Mouse (Mus musculus) lung, embryonic 16.5 days (tissue): ENCODE results near the gene Wdtc1. TPM values are rescaled to one million over a fixed set of nuclear protein-coding genes. Genes with fewer than 3 reads are reported as not detected.

Experiments used
- ATAC-seq: fragments of 200-750 bp; cut with Nextera tagmentation; 2 replicates; pipeline ENCODE4 v1.8.0; 2017; ENCODE audit warnings: low read depth, mild to moderate bottlenecking, moderate library complexity
- H3K27ac ChIP-seq: fragments of 300-500 bp; sonication (generic); 2 replicates; pipeline ENCODE4 v1.5.1; 2014; ENCODE audit warnings: mild to moderate bottlenecking, control low read depth, low read length
- H3K27me3 ChIP-seq: fragments of 300-500 bp; sonication (generic); 2 replicates; pipeline ENCODE4 v1.6.1; 2014; ENCODE audit warnings: low read depth, low read length, mixed read lengths; ENCODE audit not compliant: control insufficient read depth, insufficient read depth
- H3K36me3 ChIP-seq: fragments of 300-500 bp; sonication (generic); 2 replicates; pipeline ENCODE4 v1.6.1; 2014; ENCODE audit warnings: low read length; ENCODE audit not compliant: control insufficient read depth, insufficient read depth
- H3K4me1 ChIP-seq: fragments of 300-500 bp; sonication (generic); replicated peaks from 2 replicates; pipeline ENCODE4 v1.6.1; 2014; ENCODE audit warnings: low read length, mixed read lengths; ENCODE audit not compliant: control insufficient read depth, insufficient read depth
- H3K4me2 ChIP-seq: fragments of 300-500 bp; sonication (generic); 2 replicates; pipeline ENCODE4 v1.6.1; 2014; ENCODE audit warnings: low read depth, low read length, control low read depth
- H3K4me3 ChIP-seq: fragments of 300-500 bp; sonication (generic); 2 replicates; pipeline ENCODE4 v1.5.1; 2014; ENCODE audit warnings: mild to moderate bottlenecking, low read length, control low read depth
- H3K9ac ChIP-seq: fragments of 300-500 bp; sonication (generic); 2 replicates; pipeline ENCODE4 v1.6.1; 2014; ENCODE audit warnings: low read length, control low read depth
- H3K9me3 ChIP-seq: fragments of 300-500 bp; sonication (generic); 2 replicates; pipeline ENCODE4 v1.6.1; 2016; ENCODE audit warnings: low read length; ENCODE audit not compliant: control insufficient read depth
- WGBS: fragments of 180-500 bp; shearing (Covaris S2); extraction: QIAGEN DNeasy Blood & Tissue Kit; methylation state at CpG from one replicate; pipeline ENCODE4 v1.1.7; 2014; 5-methylcytosine and 5-hydroxymethylcytosine counted together
- polyA plus RNA-seq: library from polyadenylated mRNA; unstranded; fragments of >200 nt; fragmentation: Nextera tagmentation; extraction: Ambion mirVana; gene quantifications from 2 replicates; pipeline ENCODE4 v1.2.1, GENCODE M21; 2015

Wdtc1 gene
- polyA plus RNA-seq, 1 experiment from 2014 or later: 11.8 TPM

GRCm38 (mm10) chr4:133266248-133266880 is 86.9 kb downstream of the Wdtc1 start:
- Histone ChIP-seq H3K9ac (no peak overlapping the region), H3K27me3 (no peaks in the 10 kb centered on the region), H3K9me3 (no peaks in the 10 kb centered on the region), H3K27ac (no peak overlapping the region), H3K4me3 (no peak overlapping the region), H3K36me3 (peaks cover 45% of the 10 kb centered on the region), H3K4me1 (no peaks in the 10 kb centered on the region), H3K4me2 (no peak overlapping the region)
- ATAC-seq: no peak
- WGBS: 93% methylated on average over 12 of the region's 12 CpGs

GRCm38 (mm10) chr4:133265759-133266158 is 87.5 kb downstream of the Wdtc1 start:
- H3K36me3 ChIP-seq: peaks cover 45% of the 10 kb centered on the region

GRCm38 (mm10) chr4:133265297-133265696 is 88.0 kb downstream of the Wdtc1 start:
- Histone ChIP-seq H3K9me3 (no peaks in the 10 kb centered on the region), H3K4me3 (no peak overlapping the region), H3K27ac (no peak overlapping the region), H3K4me2 (no peak overlapping the region), H3K27me3 (no peaks in the 10 kb centered on the region), H3K36me3 (peaks cover 45% of the 10 kb centered on the region), H3K9ac (no peak overlapping the region), H3K4me1 (no peaks in the 10 kb centered on the region)
- ATAC-seq: no peak
- whole genome bisulfite sequencing: 96% methylated on average over 3 of the region's 3 CpGs

More at GRCm38 (mm10) chr4:133265759-133266158, 87.5 kb downstream of the Wdtc1 start:
- Histone ChIP-seq H3K9ac (no peak overlapping the region), H3K4me3 (no peak overlapping the region), H3K9me3 (no peaks in the 10 kb centered on the region), H3K4me2 (no peak overlapping the region), H3K4me1 (no peaks in the 10 kb centered on the region), H3K27ac (no peak overlapping the region), H3K27me3 (no peaks in the 10 kb centered on the region)
- ATAC-seq: no peak
- WGBS: 85% methylated on average over 4 of the region's 4 CpGs

DNA sequence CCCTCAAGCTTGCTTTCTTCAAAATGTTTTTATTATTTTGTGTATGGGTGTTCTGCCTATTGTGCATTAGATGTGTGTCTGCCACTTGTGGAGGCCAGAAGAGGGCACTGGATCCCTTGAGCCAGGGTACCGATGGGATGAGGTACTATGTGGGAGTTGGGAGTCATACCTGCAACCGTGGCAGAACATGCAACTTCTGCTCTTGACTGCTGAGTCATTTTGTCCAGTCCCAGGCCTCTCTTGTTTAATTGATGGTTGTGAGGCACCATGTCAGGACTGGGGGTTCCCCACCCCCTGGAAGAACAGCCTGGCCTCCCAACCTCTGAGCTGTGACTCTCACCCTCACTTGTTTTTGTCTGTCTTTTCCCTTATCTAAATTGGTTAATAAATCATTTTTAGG is 88.7 kb downstream of the Wdtc1 start:
- Histone ChIP-seq H3K4me1 (no peaks in the 10 kb centered on the region), H3K27ac (no peak overlapping the region), H3K9ac (no peak overlapping the region), H3K27me3 (no peaks in the 10 kb centered on the region), H3K36me3 (peaks cover 45% of the 10 kb centered on the region), H3K4me2 (no peak overlapping the region), H3K4me3 (no peak overlapping the region), H3K9me3 (no peaks in the 10 kb centered on the region)
- WGBS: 98% methylated on average over 2 of the region's 2 CpGs
- no peak for ATAC-seq

DNA sequence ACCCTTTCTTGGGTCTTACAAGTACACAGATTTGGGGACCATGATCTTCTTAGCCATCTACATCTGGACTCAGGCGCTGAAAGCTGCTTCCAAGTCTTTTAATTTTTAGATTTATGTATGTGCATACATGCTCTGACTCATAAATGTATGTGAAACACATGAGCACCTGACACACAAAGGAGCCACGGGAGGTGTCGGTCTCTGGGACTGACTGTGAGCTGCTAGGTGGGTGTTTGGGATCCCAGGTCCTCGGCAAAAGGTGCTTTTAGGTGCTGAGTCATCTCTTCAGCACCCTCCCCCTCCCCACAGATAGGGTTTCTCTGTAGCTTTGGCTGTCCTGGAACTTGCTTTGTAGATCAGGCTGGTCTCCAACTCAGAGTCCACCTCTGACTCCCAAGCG is 89.5 kb downstream of the Wdtc1 start:
- Histone ChIP-seq H3K9me3 (no peaks in the 10 kb centered on the region), H3K4me3 (no peak overlapping the region), H3K9ac (no peak overlapping the region), H3K36me3 (peaks cover 42% of the 10 kb centered on the region), H3K27ac (no peak overlapping the region), H3K27me3 (no peaks in the 10 kb centered on the region), H3K4me2 (no peak overlapping the region), H3K4me1 (no peaks in the 10 kb centered on the region)
- ATAC-seq: no peak
- 90% methylated on average over 5 of the region's 5 CpGs for WGBS

DNA sequence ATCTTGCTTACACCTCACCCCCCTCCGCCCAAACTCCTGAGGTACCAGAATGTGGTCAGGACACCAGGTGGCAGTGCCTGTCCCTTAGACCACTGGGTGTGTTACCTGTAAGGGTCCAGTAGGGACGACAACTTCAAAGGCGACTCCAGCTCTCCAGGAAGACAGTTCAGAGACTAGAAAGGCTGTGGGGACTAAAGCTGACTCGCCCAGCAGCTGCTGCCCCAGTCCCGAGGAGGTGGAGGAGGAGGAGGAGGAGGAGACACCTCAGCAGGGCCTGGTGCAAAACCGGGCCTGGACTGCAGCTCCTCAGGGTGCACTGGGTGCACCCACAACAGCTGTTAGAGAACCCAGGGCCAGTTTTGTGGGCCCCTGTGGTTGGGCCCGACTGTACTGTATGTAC is 90.4 kb downstream of the Wdtc1 start, which contains the start of gene Sytl1:
TSS of gene Sytl1 (minus strand) at position 232 of the 400 bp plus-strand sequence.
- Histone ChIP-seq H3K9me3 (no peaks in the 10 kb centered on the region), H3K4me3 (no peak within 1 kb of the TSS), H3K36me3 (peaks cover 34% of the 10 kb centered on the region), H3K4me2 (no peak within 1 kb of the TSS), H3K4me1 (no peaks in the 10 kb centered on the region), H3K27ac (no peak within 1 kb of the TSS), H3K9ac (no peak within 1 kb of the TSS), H3K27me3 (no peaks in the 10 kb centered on the region)
- ATAC-seq: no peak
- 28% methylated on average over 7 of the region's 7 CpGs for WGBS

DNA sequence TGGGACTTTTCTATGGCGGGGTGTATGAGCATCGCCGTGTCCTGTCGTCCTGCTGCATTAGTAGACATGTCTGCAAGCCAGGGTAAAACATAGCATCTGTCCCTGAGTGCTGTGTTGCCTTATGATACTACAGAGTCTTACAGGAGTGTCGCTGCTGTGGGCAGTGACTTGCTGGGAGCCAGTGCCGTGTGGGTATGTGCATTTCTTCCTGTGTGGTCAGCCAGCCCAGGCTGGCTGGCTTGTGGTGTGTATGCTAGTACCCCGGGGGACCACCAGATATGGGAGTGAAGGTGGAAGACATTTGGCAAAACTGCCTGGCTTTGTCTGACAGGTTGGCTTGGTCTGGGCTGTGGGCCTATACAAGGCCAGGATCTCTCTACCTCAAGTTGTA is 90.9 kb downstream of the Wdtc1 start:
- Histone ChIP-seq H3K4me3 (no peak overlapping the region), H3K4me2 (no peak overlapping the region)
- 57% methylated on average over 7 of the region's 7 CpGs for WGBS

GRCm38 (mm10) chr4:133261641-133262374 is 91.5 kb downstream of the Wdtc1 start:
- Histone ChIP-seq H3K4me3 (no peak overlapping the region), H3K4me1 (no peaks in the 10 kb centered on the region), H3K27ac (no peak overlapping the region), H3K9me3 (no peaks in the 10 kb centered on the region), H3K27me3 (no peaks in the 10 kb centered on the region; the same call in 1 of the 2 replicates), H3K36me3 (peaks cover 25% of the 10 kb centered on the region), H3K9ac (no peak overlapping the region), H3K4me2 (no peak overlapping the region)
- no peak for ATAC-seq
- whole genome bisulfite sequencing: 49% methylated on average over 10 of the region's 10 CpGs

More for the DNA sequence above, 90.9 kb downstream of the Wdtc1 start:
- Histone ChIP-seq H3K9ac (no peak overlapping the region), H3K9me3 (no peaks in the 10 kb centered on the region), H3K27ac (no peak overlapping the region), H3K36me3 (peaks cover 29% of the 10 kb centered on the region), H3K4me1 (no peaks in the 10 kb centered on the region), H3K27me3 (no peaks in the 10 kb centered on the region)
- no peak for ATAC-seq

- 72% methylated on average over 12 of the region's 12 CpGs for WGBS
- H3K4me3 ChIP-seq: no peak overlapping the region
- 0 out of 2 replicates have a peak, but pooled peaks have one; percentile 38 for ATAC-seq
- H3K9ac ChIP-seq: no peak overlapping the region
- H3K27me3 ChIP-seq: peaks cover 5% of the 10 kb centered on the region; the same call in 1 of the 2 replicates
- no peaks in the 10 kb centered on the region for H3K36me3 ChIP-seq
- H3K4me1 ChIP-seq: no peaks in the 10 kb centered on the region
- H3K4me2 ChIP-seq: no peak overlapping the region
- H3K27ac ChIP-seq: no peak overlapping the region
- no peaks in the 10 kb centered on the region for H3K9me3 ChIP-seq
Observed at GRCm38 (mm10) chr4:133257798-133258408, 95.4 kb downstream of the Wdtc1 start.
